Mouse (Mus musculus): ENCODE data around the gene Fam210b.

DNA sequence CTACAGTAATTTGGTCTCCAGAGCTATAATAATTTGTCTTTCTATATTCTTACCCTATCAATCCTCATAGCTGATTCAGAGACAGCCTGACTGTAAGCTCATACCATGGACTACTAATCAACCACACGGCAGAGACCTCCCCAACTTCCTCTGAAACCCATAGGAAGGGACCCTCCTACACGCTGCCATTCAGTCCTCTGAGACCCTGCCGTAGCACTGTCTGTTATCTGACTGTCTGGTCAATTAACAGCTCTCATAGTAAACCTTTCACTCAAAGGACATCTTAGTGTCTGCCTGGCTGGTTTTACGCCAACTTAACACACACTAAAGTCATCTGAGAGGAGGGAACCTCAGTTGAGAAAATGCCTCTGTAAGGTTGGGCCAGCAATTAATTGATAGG lies 38.8 kb upstream of the Fam210b start:
- TF ChIP-seq MAFK (IDR thresholded peaks at IDR 0.05; ENCODE audit: insufficient read depth, low read depth, low read length), result no peak
- no peak for TF ChIP-seq ZC3H11A (IDR thresholded peaks at IDR 0.05; ENCODE audit: borderline replicate concordance, low read depth, low read length)

Measured in ES-E14 (cell line).